Mouse (Mus musculus): ENCODE measurements at regions not wholly inside any gene's neighbourhood (a gene's known extent, or its start where the extent isn't known, plus 50 kb on each side); places are given as distances from the start of the nearest gene placed in this dataset.

- TF ChIP-seq POLR2A (IDR thresholded peaks at IDR 0.05; ENCODE audit: borderline replicate concordance, extremely low read depth, low read depth, low read length) (no peak), CTCF (IDR thresholded peaks at IDR 0.05; ENCODE audit: insufficient read depth, low read length) (no peak)
These were observed 623.1 kb upstream of the Nox3 start for GRCm38 (mm10) chr17:4319141-4319540.
